Mouse (Mus musculus): ENCODE results near the gene Nxn.

The Nxn gene

GRCm38 (mm10) chr11:76401398-76401797 is 2.5 kb upstream of the Nxn start:
- no peak for DNase-seq (ENCODE audit: low read depth, low spot score)

GRCm38 (mm10) chr11:76399587-76400330 is 819 bp upstream of the Nxn start:
- no peak for DNase-seq (ENCODE audit: low read depth, low spot score)

- DNase-seq (ENCODE audit: low read depth, low spot score), result no peak
Measured at GRCm38 (mm10) chr11:76398312-76398797, 585 bp downstream of the Nxn start.

- DNase-seq (ENCODE audit: low read depth, low spot score), result no peak
Measured at GRCm38 (mm10) chr11:76397650-76398311, 1.2 kb downstream of the Nxn start.

- no peak for DNase-seq (ENCODE audit: low read depth, low spot score)
Measured at GRCm38 (mm10) chr11:76392996-76393395, 5.9 kb downstream of the Nxn start.

GRCm38 (mm10) chr11:76392532-76392931 is 6.4 kb downstream of the Nxn start:
- no peak for DNase-seq (ENCODE audit: low read depth, low spot score)

- no peak for DNase-seq (ENCODE audit: low read depth, low spot score)
Measured at GRCm38 (mm10) chr11:76388711-76389110, 10.2 kb downstream of the Nxn start.

- DNase-seq (ENCODE audit: low read depth, low spot score), result no peak
Measured at GRCm38 (mm10) chr11:76387097-76387496, 11.8 kb downstream of the Nxn start.

- no peak for DNase-seq (ENCODE audit: low read depth, low spot score)
Measured at GRCm38 (mm10) chr11:76385746-76386145, 13.2 kb downstream of the Nxn start.

- no peak for DNase-seq (ENCODE audit: low read depth, low spot score)
Measured at GRCm38 (mm10) chr11:76385017-76385416, 13.9 kb downstream of the Nxn start.

- no peak for DNase-seq (ENCODE audit: low read depth, low spot score)
Measured at GRCm38 (mm10) chr11:76384307-76384706, 14.6 kb downstream of the Nxn start.

- no peak for DNase-seq (ENCODE audit: low read depth, low spot score)
Measured at GRCm38 (mm10) chr11:76382711-76383324, 16.1 kb downstream of the Nxn start.

GRCm38 (mm10) chr11:76381201-76381885 is 17.6 kb downstream of the Nxn start:
- DNase-seq (ENCODE audit: low read depth, low spot score), result no peak

GRCm38 (mm10) chr11:76379921-76380544 is 18.9 kb downstream of the Nxn start:
- DNase-seq (ENCODE audit: low read depth, low spot score), result no peak

GRCm38 (mm10) chr11:76376425-76376824 is 22.5 kb downstream of the Nxn start:
- no peak for DNase-seq (ENCODE audit: low read depth, low spot score)

- DNase-seq (ENCODE audit: low read depth, low spot score), result no peak
Measured at GRCm38 (mm10) chr11:76374491-76375185, 24.3 kb downstream of the Nxn start.

- no peak for DNase-seq (ENCODE audit: low read depth, low spot score)
Measured at GRCm38 (mm10) chr11:76372534-76372933, 26.4 kb downstream of the Nxn start.

- DNase-seq (ENCODE audit: low read depth, low spot score), result no peak
Measured at GRCm38 (mm10) chr11:76372120-76372519, 26.8 kb downstream of the Nxn start.

GRCm38 (mm10) chr11:76370491-76370890 is 28.4 kb downstream of the Nxn start:
- DNase-seq (ENCODE audit: low read depth, low spot score), result no peak

GRCm38 (mm10) chr11:76366720-76367119 is 32.2 kb downstream of the Nxn start:
- DNase-seq (ENCODE audit: low read depth, low spot score), result no peak

GRCm38 (mm10) chr11:76364038-76364437 is 34.9 kb downstream of the Nxn start:
- DNase-seq (ENCODE audit: low read depth, low spot score), result no peak
